ENCODE assay signal across 22 mouse cellular contexts in the genomic region with DNA sequence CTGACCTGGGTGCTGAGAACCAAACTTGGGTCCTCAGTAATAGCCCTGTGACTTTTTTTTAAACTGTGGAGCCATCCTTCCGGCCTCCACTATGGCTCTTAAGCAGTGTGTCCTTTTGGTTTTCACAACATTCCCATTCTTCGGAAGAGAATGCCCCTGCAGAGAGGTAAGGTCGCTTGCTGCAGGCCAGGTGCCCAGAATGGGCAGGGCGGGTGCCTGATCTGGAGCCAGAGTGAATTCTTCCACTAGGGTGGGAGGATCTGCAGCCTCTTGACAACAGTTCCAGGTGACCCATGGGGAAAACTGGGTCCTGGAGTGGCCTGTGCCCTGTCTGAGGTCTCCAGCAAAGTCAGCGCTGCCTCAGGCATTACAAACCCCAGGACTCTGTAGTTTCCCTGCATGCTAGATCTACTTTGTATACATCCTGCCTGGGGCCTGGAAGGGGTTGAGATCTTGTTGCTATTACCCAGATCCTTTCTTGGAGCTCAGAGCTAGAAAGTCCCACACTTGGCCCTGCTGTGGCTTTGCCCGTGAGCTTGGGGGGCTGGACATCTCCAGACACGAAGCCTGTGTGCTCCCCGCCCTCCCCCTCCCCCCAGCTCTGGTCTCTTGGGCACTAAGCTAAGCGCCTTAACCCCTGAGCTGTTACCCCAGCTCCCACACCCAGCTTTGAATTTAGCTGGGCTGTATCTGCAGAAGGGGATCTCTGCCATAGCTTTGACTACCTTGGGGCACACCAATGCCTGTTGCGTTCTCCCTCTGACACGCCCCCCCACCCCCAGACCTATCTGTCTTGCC. TPM values are rescaled to one million over a fixed set of nuclear protein-coding genes. Genes with fewer than 3 reads are reported as not detected.
A peak's percentile ranks its signal among the peaks of the same experiment; 100 is the strongest.
DNase-seq lines count a peak whose midpoint lies in the region; ATAC-seq and TF ChIP-seq lines count a peak whose summit lies in the region.
"Had no signal": no experiment of that assay in that cellular context is flagged by ENCODE, and none has a peak within 500 bp of the region (broad histone marks: within the 10 kb centered on the region; RNA-seq: fewer than 3 reads in every experiment).

No protein-coding gene starts in this region.

- no peak for ATAC-seq in intestine, embryonic 15.5 days
- no peak for ATAC-seq in intestine, postnatal 0 days
- no peak for ATAC-seq in liver, postnatal 0 days
- ATAC-seq in stomach, postnatal 0 days (ENCODE audit: low FRiP score, low TSS enrichment): no peak
- ATAC-seq: forebrain, postnatal 0 days had no signal

- H3K27ac ChIP-seq in intestine, embryonic 15.5 days: no peak overlapping the region
- no peak overlapping the region for H3K27ac ChIP-seq in intestine, postnatal 0 days (ENCODE audit: low read depth, low read length)
- peak overlapping the region; percentile 29; the same call in 1 of the 2 replicates for H3K27ac ChIP-seq in liver, adult 2 months (replicated peaks; ENCODE audit: insufficient read depth, low read depth, low read length)
- H3K27ac ChIP-seq in liver, postnatal 0 days (ENCODE audit: low read depth): no peak overlapping the region
- no peak overlapping the region; the same call in 1 of the 2 replicates for H3K27ac ChIP-seq in stomach, postnatal 0 days (replicated peaks)
- H3K27ac ChIP-seq: embryonic facial prominence, embryonic 12.5 days; forebrain, embryonic 12.5 days; hindbrain, embryonic 12.5 days had no signal

- DNase-seq in liver, adult 2 months (ENCODE audit: extremely low read depth, low read depth, low spot score): peak; percentile 72
- DNase-seq in liver, postnatal 0 days: no peak
- peak; percentile 70 for DNase-seq in retina, postnatal 7 days (ENCODE audit: low read depth, low spot score)
- no peak for DNase-seq in stomach, postnatal 0 days (ENCODE audit: low spot score)
- no peak for DNase-seq in adrenal gland, adult (ENCODE audit: inconsistent age in 2 of 2, low spot score in 1 of 2)
- DNase-seq: adrenal gland, adult 8-10 months; adrenal gland, postnatal 36 days; cerebellum, adult 11 months; cerebellum, adult 8-10 months; cerebellum, postnatal 14 days; embryo, embryonic 11 days; forebrain, postnatal 0 days; gastrocnemius, postnatal 14 days had no signal

- no peak for TF ChIP-seq CTCF in intestine, postnatal 0 days (IDR thresholded peaks at IDR 0.05; ENCODE audit: low read depth)
- no peak for TF ChIP-seq CTCF in liver, adult 2 months (IDR thresholded peaks at IDR 0.05; ENCODE audit: low read depth, low read length)
- no peak for TF ChIP-seq CTCF in liver, postnatal 0 days (IDR thresholded peaks at IDR 0.05; ENCODE audit: low read depth)
- no peak for TF ChIP-seq CTCF in stomach, postnatal 0 days (IDR thresholded peaks at IDR 0.05; ENCODE audit: low read depth)

- no peak for TF ChIP-seq POLR2A in liver, adult 2 months (IDR thresholded peaks at IDR 0.05; ENCODE audit: extremely low read depth, insufficient read depth, low read length)

- H3K4me3 ChIP-seq in intestine, embryonic 15.5 days (replicated peaks): no peak overlapping the region
- no peak overlapping the region for H3K4me3 ChIP-seq in intestine, postnatal 0 days (ENCODE audit: low read depth, low read length)
- no peak overlapping the region for H3K4me3 ChIP-seq in liver, adult 2 months (ENCODE audit: insufficient read depth, low read depth, low read length)
- H3K4me3 ChIP-seq in liver, postnatal 0 days (ENCODE audit: low read depth, low read length): no peak overlapping the region
- H3K4me3 ChIP-seq in stomach, postnatal 0 days (ENCODE audit: low read depth, low read length): no peak overlapping the region
- H3K4me3 ChIP-seq: embryonic facial prominence, embryonic 12.5 days; forebrain, embryonic 12.5 days; heart, embryonic 12.5 days; hindbrain, embryonic 12.5 days had no signal

- peaks cover 29% of the 10 kb centered on the region for H3K4me1 ChIP-seq in intestine, embryonic 15.5 days (replicated peaks)
- H3K4me1 ChIP-seq in intestine, postnatal 0 days (replicated peaks; ENCODE audit: control insufficient read depth, insufficient read depth, low read length): 0 out of 2 replicates have a peak, but pooled peaks cover 7% of the 10 kb centered on the region
- H3K4me1 ChIP-seq in liver, adult 2 months (ENCODE audit: control insufficient read depth, insufficient read depth, low read length): peaks cover 62% of the 10 kb centered on the region
- peaks cover 33% of the 10 kb centered on the region for H3K4me1 ChIP-seq in liver, postnatal 0 days (ENCODE audit: insufficient read depth)
- H3K4me1 ChIP-seq in stomach, postnatal 0 days (replicated peaks; ENCODE audit: control insufficient read depth, insufficient read depth): peaks cover 5% of the 10 kb centered on the region; the same call in 1 of the 2 replicates

- no peak overlapping the region for H3K9ac ChIP-seq in intestine, embryonic 15.5 days
- no peak overlapping the region for H3K9ac ChIP-seq in intestine, postnatal 0 days (ENCODE audit: low read depth, low read length)
- H3K9ac ChIP-seq in liver, adult 2 months (ENCODE audit: low read depth, low read length): no peak overlapping the region
- no peak overlapping the region for H3K9ac ChIP-seq in liver, postnatal 0 days (replicated peaks)
- H3K9ac ChIP-seq in stomach, postnatal 0 days (ENCODE audit: low read length): peak overlapping the region; percentile 27
- H3K9ac ChIP-seq: embryonic facial prominence, embryonic 12.5 days; forebrain, embryonic 12.5 days; forebrain, postnatal 0 days; heart, embryonic 12.5 days; hindbrain, embryonic 12.5 days had no signal

- 75% methylated on average over 11 of the region's 11 CpGs for WGBS in intestine, embryonic 15.5 days
- WGBS in intestine, postnatal 0 days: 76% methylated on average over 11 of the region's 11 CpGs
- WGBS in liver, adult 2 months: 55% methylated on average over 11 of the region's 11 CpGs
- WGBS in liver, postnatal 0 days (ENCODE audit: insufficient replicate concordance): 82% methylated on average over 11 of the region's 11 CpGs
- WGBS in stomach, postnatal 0 days: 63% methylated on average over 11 of the region's 11 CpGs

- H3K36me3 ChIP-seq in intestine, embryonic 15.5 days: peaks cover 20% of the 10 kb centered on the region
- H3K36me3 ChIP-seq in intestine, postnatal 0 days (ENCODE audit: control insufficient read depth, insufficient read depth): peaks cover 20% of the 10 kb centered on the region
- H3K36me3 ChIP-seq in liver, adult 2 months (ENCODE audit: control insufficient read depth, insufficient read depth, low read length): peaks cover 23% of the 10 kb centered on the region
- H3K36me3 ChIP-seq in liver, postnatal 0 days (replicated peaks; ENCODE audit: insufficient read depth, low read length): peaks cover 11% of the 10 kb centered on the region
- H3K36me3 ChIP-seq in stomach, postnatal 0 days (ENCODE audit: control insufficient read depth, insufficient read depth, low read length): no peaks in the 10 kb centered on the region; the same call in 1 of the 2 replicates

- H3K27me3 ChIP-seq in intestine, embryonic 15.5 days (replicated peaks): no peaks in the 10 kb centered on the region
- H3K27me3 ChIP-seq in intestine, postnatal 0 days (replicated peaks; ENCODE audit: control insufficient read depth, insufficient read depth, low read length): no peaks in the 10 kb centered on the region
- no peaks in the 10 kb centered on the region for H3K27me3 ChIP-seq in liver, adult 2 months (ENCODE audit: control insufficient read depth, insufficient read depth, low read length)
- H3K27me3 ChIP-seq in liver, postnatal 0 days (ENCODE audit: insufficient read depth, low read length): no peaks in the 10 kb centered on the region
- no peaks in the 10 kb centered on the region for H3K27me3 ChIP-seq in stomach, postnatal 0 days (ENCODE audit: control insufficient read depth, insufficient read depth, low read length)
- H3K27me3 ChIP-seq: embryonic facial prominence, embryonic 12.5 days; forebrain, embryonic 12.5 days; heart, embryonic 12.5 days; hindbrain, embryonic 12.5 days had no signal

- no peak for TF ChIP-seq EP300 in liver, postnatal 0 days (IDR thresholded peaks at IDR 0.05; ENCODE audit: low read depth)
- TF ChIP-seq EP300 in stomach, postnatal 0 days (optimal IDR thresholded peaks at IDR 0.05): no peak

- H3K79me2 ChIP-seq in liver, adult 2 months (ENCODE audit: control insufficient read depth, insufficient read depth, low read length): peaks cover 37% of the 10 kb centered on the region

- H3K4me2 ChIP-seq in intestine, embryonic 15.5 days (replicated peaks): peak overlapping the region; percentile 28; the same call in 1 of the 2 replicates
- no peak overlapping the region for H3K4me2 ChIP-seq in intestine, postnatal 0 days (replicated peaks; ENCODE audit: low read depth)
- H3K4me2 ChIP-seq in liver, postnatal 0 days (ENCODE audit: low read depth, low read length): no peak overlapping the region
- no peak overlapping the region; the same call in 1 of the 2 replicates for H3K4me2 ChIP-seq in stomach, postnatal 0 days (replicated peaks; ENCODE audit: low read depth)
- H3K4me2 ChIP-seq: embryonic facial prominence, embryonic 12.5 days; forebrain, embryonic 12.5 days; heart, embryonic 12.5 days; hindbrain, embryonic 12.5 days had no signal

- H3K9me3 ChIP-seq in intestine, embryonic 15.5 days: no peaks in the 10 kb centered on the region
- H3K9me3 ChIP-seq in intestine, postnatal 0 days (ENCODE audit: control insufficient read depth): no peaks in the 10 kb centered on the region
- no peaks in the 10 kb centered on the region for H3K9me3 ChIP-seq in liver, postnatal 0 days (ENCODE audit: low read length)
- no peaks in the 10 kb centered on the region for H3K9me3 ChIP-seq in stomach, postnatal 0 days (ENCODE audit: control insufficient read depth, low read length)
- H3K9me3 ChIP-seq: embryonic facial prominence, embryonic 12.5 days; forebrain, embryonic 12.5 days; heart, embryonic 12.5 days; hindbrain, embryonic 12.5 days had no signal

RNA-seq across cellular contexts. Expression of a gene that starts 5.0 kb away (rescaled TPM):
- 73.0 and 77.0 TPM in 2 replicates for polyA plus RNA-seq in intestine, embryonic 15.5 days (2015; fragmentation: Nextera tagmentation; extraction: Ambion mirVana)
- 13.7 and 14.0 TPM in 2 replicates for polyA plus RNA-seq in intestine, postnatal 0 days (2015; fragmentation: Nextera tagmentation; extraction: Ambion mirVana)
- 29.3 and 40.9 TPM in 2 replicates for total RNA-seq in liver, adult 2 months (2014; rRNA removed)
- polyA plus RNA-seq in liver, adult 2 months (2012; rRNA removed): 66.8 and 190 TPM in 2 replicates
- polyA plus RNA-seq in liver, postnatal 0 days (2015; fragmentation: Nextera tagmentation; extraction: Ambion mirVana): 3.8 and 4.6 TPM in 2 replicates
- 39.7 and 41.4 TPM in 2 replicates for polyA plus RNA-seq in stomach, postnatal 0 days (2015; fragmentation: Nextera tagmentation; extraction: Ambion mirVana)

RNA-seq across cellular contexts. Expression of a gene that starts 39.3 kb away (rescaled TPM):
- 59.6 and 60.4 TPM in 2 replicates for polyA plus RNA-seq in intestine, embryonic 15.5 days (2015; fragmentation: Nextera tagmentation; extraction: Ambion mirVana)
- polyA plus RNA-seq in intestine, postnatal 0 days (2015; fragmentation: Nextera tagmentation; extraction: Ambion mirVana): 35.7 and 42.8 TPM in 2 replicates
- 7.7 and 8.8 TPM in 2 replicates for total RNA-seq in liver, adult 2 months (2014; rRNA removed)
- 18.3 and 23.0 TPM in 2 replicates for polyA plus RNA-seq in liver, adult 2 months (2012; rRNA removed)
- polyA plus RNA-seq in liver, postnatal 0 days (2015; fragmentation: Nextera tagmentation; extraction: Ambion mirVana): 20.2 and 20.9 TPM in 2 replicates
- 25.3 and 27.9 TPM in 2 replicates for polyA plus RNA-seq in stomach, postnatal 0 days (2015; fragmentation: Nextera tagmentation; extraction: Ambion mirVana)

RNA-seq across cellular contexts. Expression of a gene that starts 46.7 kb away (rescaled TPM):
- 10.7 and 11.3 TPM in 2 replicates for polyA plus RNA-seq in intestine, embryonic 15.5 days (2015; fragmentation: Nextera tagmentation; extraction: Ambion mirVana)
- polyA plus RNA-seq in intestine, postnatal 0 days (2015; fragmentation: Nextera tagmentation; extraction: Ambion mirVana): 2.5 and 3.2 TPM in 2 replicates
- 3.8 and 5.6 TPM in 2 replicates for total RNA-seq in liver, adult 2 months (2014; rRNA removed)
- polyA plus RNA-seq in liver, adult 2 months (2012; rRNA removed): 12.0 and 14.0 TPM in 2 replicates
- 3.3 and 3.4 TPM in 2 replicates for polyA plus RNA-seq in liver, postnatal 0 days (2015; fragmentation: Nextera tagmentation; extraction: Ambion mirVana)
- polyA plus RNA-seq in stomach, postnatal 0 days (2015; fragmentation: Nextera tagmentation; extraction: Ambion mirVana): 3.3 and 4.5 TPM in 2 replicates

RNA-seq across cellular contexts. Expression of a gene that starts 50.9 kb away (rescaled TPM):
- 0.25 and 0.28 TPM in 2 replicates for polyA plus RNA-seq in intestine, embryonic 15.5 days (2015; fragmentation: Nextera tagmentation; extraction: Ambion mirVana)
- polyA plus RNA-seq in intestine, postnatal 0 days (2015; fragmentation: Nextera tagmentation; extraction: Ambion mirVana): 0.14 and 0.25 TPM in 2 replicates
- total RNA-seq in liver, adult 2 months (2014; rRNA removed): 0.07 TPM in 1 of 2 replicates, not detected in the other
- not detected in 2 replicates for polyA plus RNA-seq in liver, adult 2 months (2012; rRNA removed)
- polyA plus RNA-seq in liver, postnatal 0 days (2015; fragmentation: Nextera tagmentation; extraction: Ambion mirVana): not detected in 2 replicates
- polyA plus RNA-seq in stomach, postnatal 0 days (2015; fragmentation: Nextera tagmentation; extraction: Ambion mirVana): 0.21 and 0.30 TPM in 2 replicates
- total RNA-seq: common myeloid progenitor, adult 5-6 weeks; heart, postnatal 25 days had no signal
- polyA plus RNA-seq: heart, embryonic 12.5 days; heart, embryonic 16.5 days had no signal

Comparison
In these comparisons a context has a peak if more than half of its experiments do, and no peak if none do; other contexts are left out.
1. DNase-seq: peak in liver, adult 2 months (single experiment) and retina, postnatal 7 days (single experiment); none in liver, postnatal 0 days (single experiment), stomach, postnatal 0 days (single experiment) and adrenal gland, adult (0 of 2).